Mouse (Mus musculus): ENCODE results near the gene Lrrc74b.

GRCm38 (mm10) chr16:17502681-17503080, 58.4 kb downstream of the Lrrc74b start:
- TF ChIP-seq POLR2A (IDR thresholded peaks at IDR 0.05; ENCODE audit: borderline replicate concordance, control insufficient read depth, low read depth, low read length) (0 out of 2 replicates have a peak, but pooled peaks have one; percentile 16), CTCF (IDR thresholded peaks at IDR 0.05; ENCODE audit: control insufficient read depth, insufficient read depth, low read length) (no peak)
